10 mouse cellular contexts compared by ENCODE assay signal in the genomic region with DNA sequence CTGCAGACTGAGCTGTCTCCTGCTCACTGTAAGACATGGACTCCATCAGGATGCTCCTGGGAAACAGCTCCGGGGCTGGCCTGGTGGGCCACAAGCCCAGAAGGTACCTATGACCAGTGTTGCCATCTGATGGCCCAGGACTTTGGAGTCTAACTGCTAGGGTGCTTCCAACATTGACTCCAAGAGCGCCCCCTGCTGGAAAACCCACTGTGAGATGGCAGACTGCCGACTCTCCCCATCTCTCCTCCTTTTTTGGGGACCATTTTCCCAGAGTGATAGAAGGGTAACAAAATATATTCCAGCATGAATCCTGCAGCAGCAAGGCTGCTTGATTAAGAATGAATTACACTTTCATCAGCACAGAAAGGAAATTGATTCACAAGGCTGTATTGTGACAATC. TPM values are rescaled to one million over a fixed set of nuclear protein-coding genes. Genes with fewer than 3 reads are reported as not detected.
DNase-seq lines count a peak whose midpoint lies in the region; ATAC-seq and TF ChIP-seq lines count a peak whose summit lies in the region.
"Had no signal": no experiment of that assay in that cellular context is flagged by ENCODE, and none has a peak within 500 bp of the region (broad histone marks: within the 10 kb centered on the region; RNA-seq: fewer than 3 reads in every experiment).

No protein-coding gene starts in this region.

- no peak overlapping the region for H3K4me3 ChIP-seq in intestine, embryonic 14.5 days (ENCODE audit: low read depth, low read length)
- H3K4me3 ChIP-seq in intestine, embryonic 16.5 days (ENCODE audit: low read length) = no peak overlapping the region
- H3K4me3 ChIP-seq in left cerebral cortex, adult 2 months = no peak overlapping the region
- no peak overlapping the region for H3K4me3 ChIP-seq in neural tube, embryonic 11.5 days (ENCODE audit: low read depth, low read length)
- H3K4me3 ChIP-seq: erythroblast, embryonic 14.5 days; liver, embryonic 15.5 days had no signal

- no peaks in the 10 kb centered on the region for H3K4me1 ChIP-seq in intestine, embryonic 14.5 days (replicated peaks; ENCODE audit: control insufficient read depth, insufficient read depth, low read length)
- H3K4me1 ChIP-seq in intestine, embryonic 16.5 days (ENCODE audit: control insufficient read depth, insufficient read depth, low read length) = no peaks in the 10 kb centered on the region
- H3K4me1 ChIP-seq in neural tube, embryonic 11.5 days (ENCODE audit: control insufficient read depth, insufficient read depth, low read length) = no peaks in the 10 kb centered on the region
- H3K4me1 ChIP-seq: liver, embryonic 15.5 days had no signal

- peak; percentile 71 for TF ChIP-seq CTCF in left cerebral cortex, adult 2 months (IDR thresholded peaks at IDR 0.05)

- intact Hi-C loops in gastrocnemius, postnatal 14 days (cut with DNase I; ENCODE audit: low total_unique reads) = no loop called here
- intact Hi-C loops in left cerebral cortex, adult 2 months (cut with DNase I) = loop anchor here (5.0 kb wide), 1 partner anchor 336 kb away; no protein-coding TSS in a partner anchor

- H3K4me2 ChIP-seq in intestine, embryonic 14.5 days (ENCODE audit: low read length) = no peak overlapping the region
- H3K4me2 ChIP-seq in intestine, embryonic 16.5 days (ENCODE audit: low read depth, low read length) = no peak overlapping the region
- H3K4me2 ChIP-seq in neural tube, embryonic 11.5 days (ENCODE audit: low read depth) = no peak overlapping the region
- H3K4me2 ChIP-seq: liver, embryonic 15.5 days had no signal

- H3K9ac ChIP-seq in intestine, embryonic 14.5 days (ENCODE audit: low read length) = no peak overlapping the region
- H3K9ac ChIP-seq in intestine, embryonic 16.5 days (ENCODE audit: low read depth, low read length) = no peak overlapping the region
- H3K9ac ChIP-seq in neural tube, embryonic 11.5 days (ENCODE audit: low read length) = no peak overlapping the region
- H3K9ac ChIP-seq: liver, embryonic 15.5 days had no signal

- H3K27me3 ChIP-seq in intestine, embryonic 14.5 days (replicated peaks; ENCODE audit: control insufficient read depth, insufficient read depth, low read length) = no peaks in the 10 kb centered on the region
- no peaks in the 10 kb centered on the region for H3K27me3 ChIP-seq in intestine, embryonic 16.5 days (replicated peaks; ENCODE audit: control insufficient read depth, insufficient read depth, low read length)
- H3K27me3 ChIP-seq in neural tube, embryonic 11.5 days (ENCODE audit: control insufficient read depth, insufficient read depth, low read length) = no peaks in the 10 kb centered on the region
- H3K27me3 ChIP-seq: liver, embryonic 15.5 days had no signal

- no peak overlapping the region for H3K27ac ChIP-seq in intestine, embryonic 14.5 days (ENCODE audit: low read depth)
- no peak overlapping the region for H3K27ac ChIP-seq in intestine, embryonic 16.5 days (ENCODE audit: low read length)
- H3K27ac ChIP-seq in left cerebral cortex, adult 2 months = no peak overlapping the region
- H3K27ac ChIP-seq in neural tube, embryonic 11.5 days (ENCODE audit: low read depth, low read length) = no peak overlapping the region
- H3K27ac ChIP-seq: liver, embryonic 15.5 days had no signal

- no peaks in the 10 kb centered on the region for H3K9me3 ChIP-seq in intestine, embryonic 14.5 days (ENCODE audit: control insufficient read depth, low read length)
- no peaks in the 10 kb centered on the region for H3K9me3 ChIP-seq in intestine, embryonic 16.5 days (ENCODE audit: control insufficient read depth, low read length)
- no peaks in the 10 kb centered on the region for H3K9me3 ChIP-seq in neural tube, embryonic 11.5 days (ENCODE audit: control insufficient read depth, low read length)
- H3K9me3 ChIP-seq: liver, embryonic 15.5 days had no signal

- DNase-seq in intestine, embryonic 14.5 days (ENCODE audit: low spot score) = peak; percentile 86
- peak; percentile 66 for DNase-seq in MN1 (ENCODE audit: low spot score)
- DNase-seq in cerebellum, adult 9-10 months = peak; percentile 71
- peak; percentile 48 for DNase-seq in gastrocnemius, postnatal 14 days
- peak; percentile 59 to 67 for DNase-seq in left cerebral cortex, adult 2 months (ENCODE audit: extremely low spot score in 1 of 2, low spot score in 2 of 2)
- peak; percentile 62 for DNase-seq in neural tube, embryonic 11.5 days (ENCODE audit: low spot score)
- DNase-seq in thymus, postnatal 36 days = peak; percentile 49 to 53

- H3K36me3 ChIP-seq in intestine, embryonic 14.5 days (ENCODE audit: control insufficient read depth, insufficient read depth, low read length) = peaks cover 31% of the 10 kb centered on the region
- no peaks in the 10 kb centered on the region for H3K36me3 ChIP-seq in intestine, embryonic 16.5 days (ENCODE audit: control insufficient read depth, insufficient read depth, low read length)
- H3K36me3 ChIP-seq in neural tube, embryonic 11.5 days (ENCODE audit: control insufficient read depth, insufficient read depth, low read length) = no peaks in the 10 kb centered on the region; the same call in 1 of the 2 replicates

- WGBS in intestine, embryonic 14.5 days = 31% methylated on average over 3 of the region's 3 CpGs
- 33% methylated on average over 3 of the region's 3 CpGs for WGBS in intestine, embryonic 16.5 days
- 37% methylated on average over 3 of the region's 3 CpGs for WGBS in neural tube, embryonic 11.5 days

- ATAC-seq in intestine, embryonic 14.5 days (replicated peaks; ENCODE audit: low FRiP score, low TSS enrichment, low read depth) = no peak
- no peak for ATAC-seq in intestine, embryonic 16.5 days
- ATAC-seq in neural tube, embryonic 11.5 days (ENCODE audit: insufficient read depth, low FRiP score, low TSS enrichment) = no peak

RNA-seq across cellular contexts. Expression of a gene that starts 26.3 kb away (rescaled TPM):
- polyA plus RNA-seq in intestine, embryonic 14.5 days (2014; fragmentation: Nextera tagmentation; extraction: Ambion mirVana) = 0.15 and 0.16 TPM in 2 replicates
- polyA plus RNA-seq in intestine, embryonic 16.5 days (2015; fragmentation: Nextera tagmentation; extraction: Ambion mirVana) = 0.07 and 0.15 TPM in 2 replicates
- total RNA-seq in gastrocnemius, postnatal 14 days (2021) = under 1 TPM; 0.66 to 0.69 TPM
- total RNA-seq in left cerebral cortex, adult 2 months (2021) = 10 to 100 TPM; 15.6 to 22.7 TPM
- 2.6 and 3.4 TPM in 2 replicates for polyA plus RNA-seq in neural tube, embryonic 11.5 days (2014; fragmentation: Nextera tagmentation; extraction: Ambion mirVana)
- polyA plus RNA-seq: erythroblast, embryonic 14.5 days had no signal
